Mouse (Mus musculus) liver, postnatal 0 days (tissue): ENCODE data around the gene Vwa8.

ENCODE experiments used
- CTCF ChIP-seq: sonication (generic); IDR thresholded peaks from 2 replicates; pipeline ENCODE4 v1.5.1; 2016; ENCODE audit warnings: antibody characterized with exemption, low read depth
- EP300 ChIP-seq: IDR thresholded peaks from 2 replicates; pipeline ENCODE4 v1.6.1; 2016; ENCODE audit warnings: antibody characterized with exemption, low read depth, mild to moderate bottlenecking

- no peak for TF ChIP-seq CTCF
- no peak for TF ChIP-seq EP300
Measured at GRCm38 (mm10) chr14:79233697-79234096, 384.8 kb downstream of the Vwa8 start.
